ENCODE assay signal across 23 mouse cellular contexts in the genomic region with DNA sequence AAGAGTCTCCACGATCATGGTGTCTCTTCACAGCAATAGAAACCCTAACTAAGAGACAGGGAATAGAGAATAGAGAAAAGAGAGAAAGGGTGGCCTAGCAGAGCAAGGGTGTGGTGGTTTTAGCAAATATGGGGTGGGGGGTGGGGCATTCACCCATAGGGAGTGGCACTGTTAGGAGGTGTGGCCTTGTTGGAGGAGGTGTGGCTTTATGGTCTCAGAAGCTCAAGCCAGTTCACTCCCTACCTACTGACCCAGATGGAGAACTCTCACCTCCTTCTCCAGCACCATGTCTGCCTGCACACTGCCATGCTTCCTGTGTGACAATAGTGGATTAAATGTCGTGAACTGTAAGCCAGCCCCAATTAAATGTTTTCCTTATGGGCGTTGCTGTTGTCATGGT. TPM values are rescaled to one million over a fixed set of nuclear protein-coding genes. Genes with fewer than 3 reads are reported as not detected.
"Had no signal": no experiment of that assay in that cellular context is flagged by ENCODE, and none has a peak within 500 bp of the region (broad histone marks: within the 10 kb centered on the region; RNA-seq: fewer than 3 reads in every experiment).

No protein-coding gene starts in this region.

- H3K4me1 ChIP-seq: limb, embryonic 12.5 days had no signal

- H3K9ac ChIP-seq: kidney, embryonic 15.5 days; limb, embryonic 12.5 days; liver, embryonic 14.5 days; midbrain, embryonic 13.5 days had no signal

- H3K9me3 ChIP-seq: kidney, embryonic 15.5 days; limb, embryonic 12.5 days; midbrain, embryonic 13.5 days had no signal

- ATAC-seq: lung, postnatal 0 days; midbrain, embryonic 13.5 days had no signal

- H3K4me3 ChIP-seq: kidney, embryonic 15.5 days; limb, embryonic 12.5 days; midbrain, embryonic 13.5 days had no signal

- H3K36me3 ChIP-seq: kidney, embryonic 15.5 days; limb, embryonic 12.5 days; midbrain, embryonic 13.5 days had no signal

- H3K27ac ChIP-seq: kidney, embryonic 15.5 days; limb, embryonic 12.5 days; liver, embryonic 14.5 days; midbrain, embryonic 13.5 days had no signal

- DNase-seq: kidney, adult 2 months; kidney, postnatal 14 days; liver; lung, adult 2 months; lung, postnatal 36 days; right cerebral cortex, adult 18-20 months; right cerebral cortex, postnatal 25 days; thymus, adult 2 months; thymus, postnatal 25 days had no signal

- H3K4me2 ChIP-seq: kidney, embryonic 15.5 days; limb, embryonic 12.5 days; midbrain, embryonic 13.5 days had no signal

RNA-seq across cellular contexts. Expression of gene Slc6a21, which starts 20.2 kb away (rescaled TPM):
- total RNA-seq: layer of hippocampus, adult 8-10 months; layer of hippocampus, postnatal 25 days; left cerebral cortex, postnatal 36 days; megakaryocyte progenitor cell, adult 5-6 weeks; midbrain, postnatal 0 days had no signal
- polyA plus RNA-seq: kidney, embryonic 15.5 days; large intestine, adult 2 months; limb, embryonic 12.5 days; liver, embryonic 14.5 days; lung, adult 2 months; lung, postnatal 0 days; midbrain, embryonic 13.5 days; midbrain, postnatal 0 days; neural tube, embryonic 14.5 days; small intestine, adult 2 months; urinary bladder, adult 2 months had no signal

RNA-seq across cellular contexts. Expression of gene Hrc, which starts 37.5 kb away (rescaled TPM):
- total RNA-seq: megakaryocyte progenitor cell, adult 5-6 weeks had no signal

RNA-seq across cellular contexts. Expression of gene Slc6a16, which starts 56.7 kb away (rescaled TPM):
- total RNA-seq: megakaryocyte progenitor cell, adult 5-6 weeks had no signal
- polyA plus RNA-seq: large intestine, adult 2 months; lung, postnatal 0 days; small intestine, adult 2 months; urinary bladder, adult 2 months had no signal
